Mouse (Mus musculus) heart, postnatal 0 days (tissue): ENCODE measurements around the gene Alk. TPM values are rescaled to one million over a fixed set of nuclear protein-coding genes. Genes with fewer than 3 reads are reported as not detected.

Experiments
- ATAC-seq: fragments of 200-750 bp; cut with Nextera tagmentation; 2 replicates; pipeline ENCODE4 v1.8.0; 2017; ENCODE audit warnings: low read depth, moderate number of reproducible peaks, moderate library complexity; ENCODE audit not compliant: insufficient read depth
- DNase-seq: peaks from one replicate; pipeline ENCODE4 v3.0.0-alpha.2; 2016; ENCODE audit warnings: low spot score
- H3K27ac ChIP-seq: fragments of 300-500 bp; sonication (generic); 2 replicates; pipeline ENCODE4 v1.5.1; 2014; ENCODE audit warnings: low read depth, mild to moderate bottlenecking
- H3K27me3 ChIP-seq: fragments of 300-500 bp; sonication (generic); 2 replicates; pipeline ENCODE4 v1.6.1; 2014; ENCODE audit warnings: low read length, mixed read lengths; ENCODE audit not compliant: control insufficient read depth, insufficient read depth
- H3K36me3 ChIP-seq: fragments of 300-500 bp; sonication (generic); replicated peaks from 2 replicates; pipeline ENCODE4 v1.6.1; 2014; ENCODE audit warnings: low read length, mixed read lengths; ENCODE audit not compliant: control insufficient read depth, insufficient read depth
- H3K4me1 ChIP-seq: fragments of 300-500 bp; sonication (generic); 2 replicates; pipeline ENCODE4 v1.6.1; 2014; ENCODE audit warnings: antibody characterized with exemption; ENCODE audit not compliant: control insufficient read depth, insufficient read depth
- H3K4me2 ChIP-seq: fragments of 300-500 bp; sonication (generic); 2 replicates; pipeline ENCODE4 v1.6.1; 2014; ENCODE audit warnings: low read depth, mild to moderate bottlenecking, low read length, moderate library complexity
- H3K4me3 ChIP-seq: fragments of 300-500 bp; sonication (generic); 2 replicates; pipeline ENCODE4 v1.5.1; 2014; ENCODE audit warnings: low read depth, low read length
- H3K9ac ChIP-seq: fragments of 300-500 bp; sonication (generic); replicated peaks from 2 replicates; pipeline ENCODE4 v1.6.1; 2014; ENCODE audit warnings: low read depth, low read length, mixed read lengths
- H3K9me3 ChIP-seq: fragments of 300-500 bp; sonication (generic); replicated peaks from 2 replicates; pipeline ENCODE4 v1.6.1; 2016; ENCODE audit warnings: low read length; ENCODE audit not compliant: control insufficient read depth
- CTCF ChIP-seq: IDR thresholded peaks from 2 replicates; pipeline ENCODE4 v1.5.1; 2016; ENCODE audit warnings: antibody characterized with exemption, control low read depth, low read depth
- EP300 ChIP-seq: IDR thresholded peaks from 2 replicates; pipeline ENCODE4 v1.6.1; 2016; ENCODE audit warnings: antibody characterized with exemption, low read depth
- whole genome bisulfite sequencing: fragments of 180-500 bp; shearing (Covaris S2); extraction: QIAGEN DNeasy Blood & Tissue Kit; methylation state at CpG from one replicate; pipeline ENCODE4 v1.1.7; 2014; 5-methylcytosine and 5-hydroxymethylcytosine counted together
- polyA plus RNA-seq: library from polyadenylated mRNA; unstranded; fragments of >200 nt; fragmentation: Nextera tagmentation; extraction: Ambion mirVana; gene quantifications from 2 replicates; pipeline ENCODE4 v1.2.1, GENCODE M21; 2015
- total RNA-seq: library from RNA; depleted of rRNA; stranded (reverse); fragments of >200 nt; gene quantifications from 2 replicates; pipeline ENCODE4 v1.2.3, GENCODE M21; 2014; ENCODE audit warnings: low replicate concordance

Alk gene
- total and polyA plus RNA-seq, 2 experiments from 2014 or later = 0.04 TPM; not detected in 1

DNA sequence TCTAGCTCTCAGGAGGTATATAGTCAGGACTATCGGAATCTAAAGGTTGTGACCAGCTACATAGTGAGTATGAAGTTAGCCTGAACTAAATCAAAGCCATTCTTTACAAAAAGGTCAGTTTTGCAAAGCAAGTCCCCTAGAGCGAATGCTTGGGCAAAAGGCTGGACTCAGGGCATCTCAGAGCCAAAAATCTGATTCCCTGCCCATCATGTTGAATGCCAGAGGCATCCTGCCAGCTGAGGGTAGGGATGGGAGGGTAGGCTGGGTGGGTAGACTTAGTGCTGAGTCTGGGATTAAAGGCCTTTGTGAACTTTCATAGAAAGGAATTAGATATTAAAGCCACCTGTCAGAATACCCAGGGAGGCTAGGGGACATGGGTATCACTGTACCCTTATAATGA, 594.6 kb downstream of the Alk start:
- no peaks in the 10 kb centered on the region for H3K4me1 ChIP-seq
- DNase-seq = no peak
- no peak overlapping the region for H3K4me2 ChIP-seq
- H3K27me3 ChIP-seq = no peaks in the 10 kb centered on the region
- H3K9me3 ChIP-seq = no peaks in the 10 kb centered on the region
- H3K4me3 ChIP-seq = no peak overlapping the region
- H3K36me3 ChIP-seq = no peaks in the 10 kb centered on the region
- TF ChIP-seq EP300 = no peak
- no peak for TF ChIP-seq CTCF
- 87% methylated on average over 2 of the region's 2 CpGs for WGBS
- H3K27ac ChIP-seq = no peak overlapping the region
- H3K9ac ChIP-seq = no peak overlapping the region
- ATAC-seq = no peak

- DNase-seq = no peak
- Histone ChIP-seq H3K4me3 (no peak overlapping the region), H3K4me1 (no peaks in the 10 kb centered on the region), H3K9me3 (no peaks in the 10 kb centered on the region), H3K4me2 (no peak overlapping the region), H3K27me3 (no peaks in the 10 kb centered on the region), H3K27ac (no peak overlapping the region), H3K9ac (no peak overlapping the region), H3K36me3 (no peaks in the 10 kb centered on the region)
- 59% methylated on average over 5 of the region's 5 CpGs for WGBS
- TF ChIP-seq CTCF (no peak), EP300 (no peak)
- no peak for ATAC-seq
These were observed 596.0 kb downstream of the Alk start for GRCm38 (mm10) chr17:72008389-72008788.

DNA sequence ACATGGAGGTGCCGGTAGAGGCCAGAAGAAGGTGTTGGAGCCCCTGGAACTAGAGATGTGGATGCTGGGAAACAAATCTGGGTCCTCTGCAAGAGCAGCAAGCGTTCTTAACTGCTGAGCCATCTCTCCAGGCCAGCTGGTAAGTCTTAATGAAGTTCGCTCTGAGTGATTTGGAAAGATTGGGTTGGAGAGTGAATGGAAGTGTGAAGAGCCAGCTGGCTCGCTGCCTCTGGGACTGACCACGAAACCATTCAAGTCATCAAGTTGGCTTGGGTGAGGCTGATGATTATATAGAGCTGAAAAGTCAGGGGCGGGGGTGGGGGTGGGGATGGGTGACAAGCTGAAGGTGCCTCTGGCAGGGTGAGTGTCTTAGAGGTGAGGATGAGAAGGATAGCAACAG, 599.1 kb downstream of the Alk start:
- Histone ChIP-seq H3K4me1 (no peaks in the 10 kb centered on the region), H3K4me2 (no peak overlapping the region), H3K9ac (no peak overlapping the region), H3K27me3 (no peaks in the 10 kb centered on the region), H3K27ac (no peak overlapping the region), H3K4me3 (no peak overlapping the region), H3K9me3 (no peaks in the 10 kb centered on the region), H3K36me3 (no peaks in the 10 kb centered on the region)
- WGBS = 61% methylated on average over 6 of the region's 6 CpGs
- ATAC-seq = no peak
- DNase-seq = no peak
- TF ChIP-seq CTCF (no peak), EP300 (no peak)

DNA sequence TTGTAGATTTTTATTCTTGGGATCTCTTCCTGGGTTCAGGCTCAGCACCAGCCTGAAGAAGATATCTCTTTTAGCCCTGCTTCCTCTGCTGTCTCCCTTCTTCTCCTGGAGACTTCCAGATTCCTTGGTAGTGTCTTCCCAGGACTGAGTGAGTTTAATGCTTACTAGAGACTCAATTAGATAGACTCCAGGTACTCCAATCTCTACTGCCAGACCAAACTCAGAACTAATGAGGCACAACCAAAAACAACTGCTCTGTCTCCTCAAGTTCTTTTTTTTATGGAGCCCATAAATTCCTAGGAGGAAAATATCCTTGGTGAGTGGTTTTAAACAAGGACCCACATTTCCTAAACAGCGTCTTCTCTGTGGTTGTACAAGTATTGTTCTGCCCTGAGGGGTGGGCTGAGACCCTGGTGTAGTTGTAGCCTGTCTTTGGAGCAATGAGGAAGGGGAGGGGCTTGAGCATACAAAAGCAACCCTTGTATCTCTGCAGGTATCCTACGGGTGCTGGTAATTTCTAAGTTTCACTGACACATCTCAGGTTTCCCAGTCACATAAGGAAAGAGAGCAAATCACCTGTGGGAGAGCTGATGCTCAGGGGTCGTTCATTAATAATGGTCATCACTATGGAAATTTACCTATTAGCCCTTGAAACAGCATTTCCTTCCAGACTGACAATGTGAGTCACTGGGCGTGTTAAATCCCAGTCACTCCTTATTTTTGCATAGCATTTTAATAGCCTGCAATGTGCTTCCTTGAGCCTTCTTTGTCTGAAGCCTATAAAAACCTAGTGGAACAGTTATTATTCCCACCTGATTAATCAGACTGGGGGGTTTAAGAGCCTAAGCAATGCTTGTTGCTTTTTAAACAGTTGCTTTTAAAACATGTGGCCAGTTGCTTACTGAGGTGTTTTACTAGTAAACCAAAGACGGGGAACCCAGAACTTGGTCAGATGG, 604.6 kb downstream of the Alk start:
- Histone ChIP-seq H3K36me3 (no peaks in the 10 kb centered on the region), H3K4me1 (no peaks in the 10 kb centered on the region), H3K4me2 (no peak overlapping the region), H3K9ac (no peak overlapping the region), H3K9me3 (no peaks in the 10 kb centered on the region), H3K27me3 (no peaks in the 10 kb centered on the region), H3K4me3 (no peak overlapping the region), H3K27ac (no peak overlapping the region)
- ATAC-seq (no peak), DNase-seq (no peak)
- whole genome bisulfite sequencing = 73% methylated on average over 5 of the region's 5 CpGs
- TF ChIP-seq CTCF = no peak
- no peak for TF ChIP-seq EP300

DNA sequence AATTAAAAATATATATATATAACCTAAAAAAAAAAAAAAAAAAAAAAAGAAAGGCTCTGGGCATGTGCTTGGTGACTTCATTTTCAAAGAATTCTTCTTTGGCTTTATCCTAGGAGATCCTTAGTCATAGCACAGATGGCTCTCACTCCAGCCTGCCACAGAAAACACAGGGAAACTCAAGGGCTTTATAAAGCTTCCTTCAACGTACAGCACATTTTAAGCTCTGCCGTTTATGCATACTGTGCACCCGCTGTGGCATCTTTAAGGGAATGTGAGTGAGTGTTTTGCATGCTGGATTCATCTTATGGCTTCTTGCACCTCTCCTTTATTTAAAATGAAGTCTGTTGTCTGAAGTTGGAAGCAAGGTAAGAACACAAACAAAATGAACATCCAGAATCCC, 606.7 kb downstream of the Alk start:
- Histone ChIP-seq H3K9me3 (no peaks in the 10 kb centered on the region), H3K27ac (no peak overlapping the region), H3K4me1 (no peaks in the 10 kb centered on the region), H3K9ac (no peak overlapping the region), H3K4me2 (no peak overlapping the region), H3K36me3 (no peaks in the 10 kb centered on the region), H3K27me3 (no peaks in the 10 kb centered on the region), H3K4me3 (no peak overlapping the region)
- DNase-seq = peak; percentile 32
- no peak for ATAC-seq
- TF ChIP-seq EP300 (no peak), CTCF (no peak)
- WGBS = 65% methylated on average over 3 of the region's 3 CpGs

DNA sequence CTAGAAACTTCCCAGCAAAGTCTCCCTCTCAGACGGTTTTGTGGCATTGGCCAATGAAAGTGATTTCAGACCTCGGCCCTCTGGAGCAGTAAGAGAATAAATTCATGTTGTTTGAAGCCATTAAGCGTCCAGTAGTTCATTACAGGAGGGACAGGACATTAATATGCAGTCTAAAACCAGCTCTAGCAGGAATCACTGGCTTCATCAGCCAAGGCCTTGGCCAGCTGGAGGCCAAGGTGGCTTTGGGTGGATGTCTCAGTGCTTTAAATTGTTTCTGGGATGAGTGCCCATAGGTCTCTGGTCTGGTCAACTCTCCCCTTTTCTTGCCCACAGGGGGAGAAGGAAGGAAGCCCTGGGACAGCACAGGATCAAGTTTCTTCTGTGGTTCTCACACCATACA, 608.9 kb downstream of the Alk start:
- DNase-seq = no peak
- Histone ChIP-seq H3K4me2 (no peak overlapping the region), H3K4me3 (no peak overlapping the region), H3K9ac (no peak overlapping the region), H3K9me3 (no peaks in the 10 kb centered on the region), H3K27ac (no peak overlapping the region), H3K4me1 (no peaks in the 10 kb centered on the region), H3K36me3 (no peaks in the 10 kb centered on the region), H3K27me3 (no peaks in the 10 kb centered on the region)
- WGBS = 77% methylated on average over 3 of the region's 3 CpGs
- ATAC-seq = no peak
- TF ChIP-seq EP300 (no peak), CTCF (no peak)
